Mouse (Mus musculus): ENCODE data around the gene Fras1. TPM values are rescaled to one million over a fixed set of nuclear protein-coding genes. Genes with fewer than 3 reads are reported as not detected.

The Fras1 gene
- total and polyA plus RNA-seq, 3 experiments = 1.00 to 1.6 (median 1.3) TPM

DNA sequence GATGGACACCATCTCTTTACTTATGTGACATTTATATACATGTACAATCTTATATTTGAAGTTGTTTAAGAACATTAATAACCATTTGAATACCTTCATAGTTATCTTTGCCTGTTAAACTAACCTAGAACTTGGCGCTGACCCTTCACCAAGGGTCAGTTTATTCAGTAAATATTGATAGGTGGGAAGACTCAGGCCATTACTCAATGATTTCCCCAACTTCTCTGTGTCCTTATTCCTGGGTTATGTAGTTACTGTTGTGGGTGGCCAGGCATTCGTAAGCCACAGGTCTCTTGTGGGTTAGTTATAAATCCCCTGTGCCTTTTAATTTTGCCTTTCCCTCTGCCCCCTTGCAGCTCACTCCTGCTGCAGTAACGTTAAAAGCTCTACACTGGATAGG is 162.8 kb downstream of the Fras1 start:
- no peaks in the 10 kb centered on the region for H3K79me2 ChIP-seq (replicated peaks; ENCODE audit: control insufficient read depth, insufficient read depth, low read length)
- WGBS = 83% methylated on average over 3 of the region's 3 CpGs
- intact Hi-C loops (cut with DNase I) = no loop called here
- TF ChIP-seq POLR2A (IDR thresholded peaks at IDR 0.05; ENCODE audit: insufficient read depth, low read depth, low read length) (no peak), CTCF (IDR thresholded peaks at IDR 0.05) (no peak)
- no peak overlapping the region for H3K27ac ChIP-seq
- no peaks in the 10 kb centered on the region for H3K36me3 ChIP-seq (ENCODE audit: control insufficient read depth, insufficient read depth, low read length)
- H3K4me1 ChIP-seq (ENCODE audit: control insufficient read depth, insufficient read depth, low read length) = no peaks in the 10 kb centered on the region
- no peaks in the 10 kb centered on the region for H3K27me3 ChIP-seq (ENCODE audit: control insufficient read depth, insufficient read depth, low read length)
- DNase-seq = no peak
- no peak overlapping the region for H3K9ac ChIP-seq (ENCODE audit: low read depth, low read length)
- H3K4me3 ChIP-seq = no peak overlapping the region

DNA sequence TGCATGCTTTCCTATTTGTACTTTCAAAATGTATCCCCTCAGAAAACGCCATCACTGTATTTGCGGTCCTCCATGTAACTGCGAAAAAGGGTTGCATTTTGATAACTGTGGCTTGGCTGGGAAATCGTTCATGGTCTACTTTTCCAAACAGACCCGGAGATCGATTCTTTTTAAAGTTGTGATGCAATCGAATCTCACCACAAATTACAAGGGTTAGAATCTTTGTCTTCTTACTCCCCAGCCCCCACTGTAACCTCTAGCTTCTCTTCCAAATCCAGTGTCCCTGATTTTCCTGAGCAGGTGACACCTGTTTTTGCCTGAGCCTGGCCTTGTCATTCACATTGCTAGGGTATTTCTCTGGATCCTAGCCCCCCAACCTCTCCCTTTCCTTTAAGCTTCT is 163.2 kb downstream of the Fras1 start:
- H3K27ac ChIP-seq = no peak overlapping the region
- H3K36me3 ChIP-seq (ENCODE audit: control insufficient read depth, insufficient read depth, low read length) = no peaks in the 10 kb centered on the region
- TF ChIP-seq EP300 (IDR thresholded peaks at IDR 0.05; ENCODE audit: insufficient read depth, low read depth, low read length) = no peak
- TF ChIP-seq CTCF (IDR thresholded peaks at IDR 0.05) = no peak
- no peak for TF ChIP-seq POLR2A (IDR thresholded peaks at IDR 0.05; ENCODE audit: insufficient read depth, low read depth, low read length)
- H3K4me3 ChIP-seq = no peak overlapping the region
- intact Hi-C loops (cut with DNase I) = no loop called here
- no peaks in the 10 kb centered on the region for H3K79me2 ChIP-seq (replicated peaks; ENCODE audit: control insufficient read depth, insufficient read depth, low read length)
- no peaks in the 10 kb centered on the region for H3K27me3 ChIP-seq (ENCODE audit: control insufficient read depth, insufficient read depth, low read length)
- H3K4me1 ChIP-seq (ENCODE audit: control insufficient read depth, insufficient read depth, low read length) = no peaks in the 10 kb centered on the region
- no peak for DNase-seq
- WGBS = 92% methylated on average over 7 of the region's 7 CpGs
- H3K9ac ChIP-seq (ENCODE audit: low read depth, low read length) = no peak overlapping the region

DNA sequence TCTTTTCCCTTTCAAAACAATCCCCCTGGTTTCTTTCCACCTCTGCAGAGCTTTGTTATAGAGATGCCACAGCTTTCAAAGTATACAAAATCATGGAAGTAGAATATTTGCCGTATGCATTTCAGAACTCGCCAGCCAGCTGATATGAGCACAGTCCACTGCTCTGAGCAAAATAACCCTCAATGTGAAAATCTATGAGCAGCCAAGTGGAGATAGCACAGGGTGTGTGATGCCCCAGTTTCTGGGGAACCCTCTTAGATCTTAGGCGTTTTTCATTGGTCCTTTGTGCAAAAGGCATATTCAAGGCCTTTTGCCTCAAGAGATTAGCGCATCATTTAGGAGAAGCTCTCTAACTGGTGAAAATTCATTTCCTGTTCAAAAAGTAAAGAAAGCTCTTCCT is 170.4 kb downstream of the Fras1 start:
- WGBS = 81% methylated on average over 4 of the region's 4 CpGs
- H3K9ac ChIP-seq (ENCODE audit: low read depth, low read length) = no peak overlapping the region

DNA sequence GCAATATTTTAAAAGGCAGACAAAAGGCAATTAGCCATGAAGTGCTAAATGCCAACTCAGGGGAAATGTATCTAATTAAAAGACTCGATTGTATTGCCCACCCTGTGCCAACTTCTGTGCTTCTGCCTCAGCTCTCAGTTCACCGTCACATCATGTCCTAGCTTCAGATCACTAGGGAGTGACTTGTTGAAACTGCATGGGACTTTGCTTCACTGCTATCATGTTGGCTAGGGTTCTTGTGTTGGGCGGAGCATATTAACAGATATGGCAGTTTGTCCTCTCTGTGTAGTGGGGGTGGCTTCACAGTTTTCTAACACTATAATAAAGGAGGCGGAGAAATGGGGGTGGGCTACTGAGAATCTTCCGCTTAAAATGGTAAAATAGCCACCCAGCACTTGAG is 172.2 kb downstream of the Fras1 start:
- no peaks in the 10 kb centered on the region for H3K27me3 ChIP-seq (ENCODE audit: control insufficient read depth, insufficient read depth, low read length)
- DNase-seq = no peak
- H3K36me3 ChIP-seq (ENCODE audit: control insufficient read depth, insufficient read depth, low read length) = no peaks in the 10 kb centered on the region
- WGBS = 85% methylated on average over 5 of the region's 5 CpGs
- intact Hi-C loops (cut with DNase I) = no loop called here
- no peak overlapping the region for H3K9ac ChIP-seq (ENCODE audit: low read depth, low read length)
- no peaks in the 10 kb centered on the region for H3K4me1 ChIP-seq (ENCODE audit: control insufficient read depth, insufficient read depth, low read length)
- H3K79me2 ChIP-seq (replicated peaks; ENCODE audit: control insufficient read depth, insufficient read depth, low read length) = no peaks in the 10 kb centered on the region
- H3K4me3 ChIP-seq = no peak overlapping the region
- TF ChIP-seq CTCF (IDR thresholded peaks at IDR 0.05) (no peak), POLR2A (IDR thresholded peaks at IDR 0.05; ENCODE audit: insufficient read depth, low read depth, low read length) (no peak), EP300 (IDR thresholded peaks at IDR 0.05; ENCODE audit: insufficient read depth, low read depth, low read length) (no peak)
- no peak overlapping the region for H3K27ac ChIP-seq

More for the DNA sequence above, 170.4 kb downstream of the Fras1 start:
- H3K36me3 ChIP-seq (ENCODE audit: control insufficient read depth, insufficient read depth, low read length) = no peaks in the 10 kb centered on the region
- H3K27ac ChIP-seq = no peak overlapping the region
- DNase-seq = no peak
- H3K4me3 ChIP-seq = no peak overlapping the region
- intact Hi-C loops (cut with DNase I) = no loop called here
- H3K79me2 ChIP-seq (replicated peaks; ENCODE audit: control insufficient read depth, insufficient read depth, low read length) = no peaks in the 10 kb centered on the region
- TF ChIP-seq EP300 (IDR thresholded peaks at IDR 0.05; ENCODE audit: insufficient read depth, low read depth, low read length) (no peak), CTCF (IDR thresholded peaks at IDR 0.05) (no peak), POLR2A (IDR thresholded peaks at IDR 0.05; ENCODE audit: insufficient read depth, low read depth, low read length) (no peak)
- no peaks in the 10 kb centered on the region for H3K27me3 ChIP-seq (ENCODE audit: control insufficient read depth, insufficient read depth, low read length)
- no peaks in the 10 kb centered on the region for H3K4me1 ChIP-seq (ENCODE audit: control insufficient read depth, insufficient read depth, low read length)

DNA sequence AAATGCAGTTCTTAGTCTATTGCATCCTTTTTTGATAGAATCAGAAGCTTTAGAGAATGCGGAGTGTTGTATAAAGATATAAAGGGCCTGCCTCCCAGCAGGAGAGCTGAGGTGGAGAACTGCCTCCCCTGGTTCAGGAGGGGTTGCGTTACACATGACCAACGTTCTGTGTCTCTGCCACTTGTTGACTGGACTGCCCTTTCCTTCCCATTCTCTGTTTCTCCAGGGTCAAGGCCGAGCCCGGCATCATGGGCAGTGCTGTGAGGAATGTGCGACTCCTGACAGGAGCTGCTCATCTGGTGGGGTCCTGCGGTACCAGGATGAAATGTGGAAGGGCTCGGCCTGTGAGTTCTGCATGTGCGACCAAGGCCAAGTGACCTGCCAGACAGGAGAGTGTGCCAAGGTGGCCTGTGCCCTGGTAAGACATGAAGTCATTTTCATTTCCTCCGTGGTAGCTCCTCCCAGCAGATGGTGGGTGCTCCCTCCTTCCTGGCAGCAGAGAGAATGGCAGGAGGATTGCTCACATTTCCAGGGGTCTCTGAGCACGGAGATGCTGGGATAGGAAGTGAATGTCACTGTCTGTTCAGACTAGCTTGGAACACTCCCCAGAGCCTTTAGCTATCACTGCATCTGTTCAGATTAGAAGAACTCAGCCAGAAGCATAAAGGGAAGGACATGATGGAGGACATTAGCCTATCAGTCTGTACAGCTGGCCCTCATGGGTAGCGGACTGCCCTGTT is 181.4 kb downstream of the Fras1 start:
- no peak overlapping the region for H3K9ac ChIP-seq (ENCODE audit: low read depth, low read length)
- TF ChIP-seq EP300 (IDR thresholded peaks at IDR 0.05; ENCODE audit: insufficient read depth, low read depth, low read length) = no peak
- no peak for TF ChIP-seq CTCF (IDR thresholded peaks at IDR 0.05)
- no peak for TF ChIP-seq POLR2A (IDR thresholded peaks at IDR 0.05; ENCODE audit: insufficient read depth, low read depth, low read length)
- no peaks in the 10 kb centered on the region for H3K36me3 ChIP-seq (ENCODE audit: control insufficient read depth, insufficient read depth, low read length)
- no peak overlapping the region for H3K4me3 ChIP-seq
- DNase-seq = no peak
- H3K79me2 ChIP-seq (replicated peaks; ENCODE audit: control insufficient read depth, insufficient read depth, low read length) = no peaks in the 10 kb centered on the region
- no peak overlapping the region for H3K27ac ChIP-seq
- 81% methylated on average over 12 of the region's 12 CpGs for WGBS
- no peaks in the 10 kb centered on the region for H3K27me3 ChIP-seq (ENCODE audit: control insufficient read depth, insufficient read depth, low read length)
- no peaks in the 10 kb centered on the region; the same call in none of the 2 replicates for H3K4me1 ChIP-seq (ENCODE audit: control insufficient read depth, insufficient read depth, low read length)
- intact Hi-C loops (cut with DNase I) = no loop called here

DNA sequence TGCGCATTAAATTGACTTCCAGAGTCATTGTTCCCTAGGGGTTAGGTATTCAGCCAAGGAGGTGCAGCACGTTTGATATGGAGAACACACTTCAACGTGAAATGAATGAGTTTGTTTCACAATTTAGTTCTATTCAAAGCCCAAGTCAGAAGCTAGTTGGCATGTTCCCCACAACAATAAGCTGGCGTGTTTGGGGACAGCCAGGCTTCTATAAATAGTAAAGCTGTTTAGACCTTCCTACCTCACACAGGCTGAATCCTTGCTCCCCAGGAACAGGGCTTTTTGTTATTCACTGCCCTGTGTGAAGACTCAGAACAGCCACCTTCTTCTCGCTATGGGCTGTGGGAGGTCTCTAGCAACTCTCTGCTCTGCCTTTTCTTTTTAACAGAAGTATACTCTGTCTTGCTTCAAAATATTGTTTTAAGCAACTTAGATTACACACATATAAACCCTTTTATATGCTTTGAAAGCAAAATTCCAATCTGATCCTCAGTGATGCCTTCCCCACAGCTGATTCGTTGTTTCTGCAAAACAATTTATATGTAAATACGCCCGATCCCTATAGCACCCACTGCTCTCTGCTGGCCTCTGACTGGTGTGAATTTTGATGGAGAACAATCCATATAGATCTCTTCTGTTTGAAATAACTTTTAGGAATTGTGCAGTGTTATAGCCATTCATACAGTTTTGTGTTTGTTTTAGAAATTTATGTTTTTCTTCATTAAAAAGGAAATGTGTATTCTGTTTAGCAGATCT is 184.5 kb downstream of the Fras1 start:
- no peaks in the 10 kb centered on the region for H3K27me3 ChIP-seq (ENCODE audit: control insufficient read depth, insufficient read depth, low read length)
- TF ChIP-seq CTCF (IDR thresholded peaks at IDR 0.05) (no peak), POLR2A (IDR thresholded peaks at IDR 0.05; ENCODE audit: insufficient read depth, low read depth, low read length) (no peak), EP300 (IDR thresholded peaks at IDR 0.05; ENCODE audit: insufficient read depth, low read depth, low read length) (no peak)
- H3K9ac ChIP-seq (ENCODE audit: low read depth, low read length) = no peak overlapping the region
- no peaks in the 10 kb centered on the region for H3K36me3 ChIP-seq (ENCODE audit: control insufficient read depth, insufficient read depth, low read length)
- H3K79me2 ChIP-seq (replicated peaks; ENCODE audit: control insufficient read depth, insufficient read depth, low read length) = no peaks in the 10 kb centered on the region
- intact Hi-C loops (cut with DNase I) = no loop called here
- H3K4me1 ChIP-seq (ENCODE audit: control insufficient read depth, insufficient read depth, low read length) = no peaks in the 10 kb centered on the region; the same call in none of the 2 replicates
- no peak for DNase-seq
- WGBS = 46% methylated on average over 8 of the region's 8 CpGs
- peak overlapping the region; percentile 42; the same call in 1 of the 2 replicates for H3K27ac ChIP-seq
- H3K4me3 ChIP-seq = no peak overlapping the region

All from heart, adult 2 months (tissue).